Mouse (Mus musculus) hindbrain, embryonic 11.5 days (tissue): ENCODE data around the gene Cacna2d4. TPM values are rescaled to one million over a fixed set of nuclear protein-coding genes. Genes with fewer than 3 reads are reported as not detected.

Experiments used
- ATAC-seq: fragments of 200-750 bp; cut with Nextera tagmentation; 2 replicates; pipeline ENCODE4 v1.8.0; 2017; ENCODE audit warnings: mild to moderate bottlenecking, moderate TSS enrichment, moderate library complexity; ENCODE audit not compliant: low FRiP score
- DNase-seq: peaks from one replicate; pipeline ENCODE4 v3.0.0-alpha.2; 2015; ENCODE audit warnings: low spot score
- H3K27ac ChIP-seq: fragments of 300-500 bp; sonication (generic); 2 replicates; pipeline ENCODE4 v1.5.1; 2014; ENCODE audit warnings: mild to moderate bottlenecking, low read depth, low read length
- H3K27me3 ChIP-seq: fragments of 300-500 bp; sonication (generic); 2 replicates; pipeline ENCODE4 v1.6.1; 2014; ENCODE audit warnings: mild to moderate bottlenecking, low read length, moderate library complexity, mixed read lengths; ENCODE audit not compliant: control insufficient read depth, insufficient read depth
- H3K36me3 ChIP-seq: fragments of 300-500 bp; sonication (generic); 2 replicates; pipeline ENCODE4 v1.6.1; 2014; ENCODE audit warnings: mild to moderate bottlenecking, low read length, moderate library complexity, mixed read lengths; ENCODE audit not compliant: control insufficient read depth, insufficient read depth
- H3K4me1 ChIP-seq: fragments of 300-500 bp; sonication (generic); replicated peaks from 2 replicates; pipeline ENCODE4 v1.6.1; 2014; ENCODE audit warnings: low read length, mixed read lengths; ENCODE audit not compliant: control insufficient read depth, insufficient read depth
- H3K4me2 ChIP-seq: fragments of 300-500 bp; sonication (generic); replicated peaks from 2 replicates; pipeline ENCODE4 v1.6.1; 2014; ENCODE audit warnings: mild to moderate bottlenecking, low read depth, low read length
- H3K4me3 ChIP-seq: fragments of 300-500 bp; sonication (generic); 2 replicates; pipeline ENCODE4 v1.5.1; 2014; ENCODE audit warnings: low read depth, low read length
- H3K9ac ChIP-seq: fragments of 300-500 bp; sonication (generic); 2 replicates; pipeline ENCODE4 v1.6.1; 2014; ENCODE audit warnings: low read depth, low read length
- H3K9me3 ChIP-seq: fragments of 300-500 bp; sonication (generic); 2 replicates; pipeline ENCODE4 v1.6.1; 2016; ENCODE audit warnings: low read length; ENCODE audit not compliant: control insufficient read depth
- WGBS: fragments of 180-500 bp; shearing (Covaris S2); extraction: QIAGEN DNeasy Blood & Tissue Kit; methylation state at CpG from one replicate; pipeline ENCODE4 v1.1.7; 2014; 5-methylcytosine and 5-hydroxymethylcytosine counted together
- polyA plus RNA-seq: library from polyadenylated mRNA; unstranded; fragments of >200 nt; fragmentation: Nextera tagmentation; extraction: Ambion mirVana; gene quantifications from 2 replicates; pipeline ENCODE4 v1.2.1, GENCODE M21; 2014

Gene Cacna2d4
- polyA plus RNA-seq, 1 experiment from 2014 or later = 0.05 TPM

- WGBS = 52% methylated on average over 10 of the region's 10 CpGs
- no peaks in the 10 kb centered on the region for H3K4me1 ChIP-seq
- DNase-seq = no peak
Observed at GRCm38 (mm10) chr6:119307867-119308413, 71.6 kb downstream of the Cacna2d4 start.

GRCm38 (mm10) chr6:119310176-119310575 lies 73.8 kb downstream of the Cacna2d4 start:
- ATAC-seq (no peak), DNase-seq (no peak)
- H3K36me3 ChIP-seq = no peaks in the 10 kb centered on the region
- no peaks in the 10 kb centered on the region for H3K27me3 ChIP-seq
- 62% methylated on average over 9 of the region's 9 CpGs for WGBS
- no peaks in the 10 kb centered on the region for H3K9me3 ChIP-seq
- H3K27ac ChIP-seq = no peak overlapping the region
- no peaks in the 10 kb centered on the region for H3K4me1 ChIP-seq
- no peak overlapping the region for H3K4me2 ChIP-seq
- no peak overlapping the region for H3K9ac ChIP-seq
- H3K4me3 ChIP-seq = no peak overlapping the region

More at GRCm38 (mm10) chr6:119307867-119308413, 71.6 kb downstream of the Cacna2d4 start:
- no peak for ATAC-seq
- Histone ChIP-seq H3K9ac (no peak overlapping the region), H3K27me3 (no peaks in the 10 kb centered on the region), H3K27ac (no peak overlapping the region), H3K9me3 (no peaks in the 10 kb centered on the region), H3K36me3 (no peaks in the 10 kb centered on the region), H3K4me3 (no peak overlapping the region), H3K4me2 (no peak overlapping the region)

DNA sequence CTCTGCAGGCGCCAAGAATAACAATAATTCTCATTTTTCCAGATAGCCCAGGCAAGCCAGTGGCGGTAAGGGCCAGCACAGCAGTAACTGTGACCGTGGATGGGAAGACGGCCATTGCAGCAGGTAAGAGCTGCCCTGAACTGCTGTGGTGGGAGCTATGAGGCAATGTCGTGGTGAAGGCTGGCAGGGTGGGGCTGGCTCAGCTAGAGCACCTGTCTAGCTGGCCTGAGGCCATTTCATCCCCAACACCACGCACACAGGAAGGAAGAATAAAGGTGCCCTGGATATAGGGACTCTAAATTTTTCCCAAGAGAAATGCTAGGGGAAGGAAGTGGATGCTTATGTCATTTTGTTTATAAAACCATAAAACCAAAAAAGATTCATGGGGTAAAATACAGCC lies 76.1 kb downstream of the Cacna2d4 start:
- 88% methylated on average over 6 of the region's 6 CpGs for WGBS

GRCm38 (mm10) chr6:119313096-119313495 lies 76.8 kb downstream of the Cacna2d4 start:
- 74% methylated on average over 3 of the region's 3 CpGs for WGBS
- no peak overlapping the region for H3K4me3 ChIP-seq
- H3K27ac ChIP-seq = no peak overlapping the region
- DNase-seq (no peak), ATAC-seq (no peak)
- no peaks in the 10 kb centered on the region for H3K9me3 ChIP-seq
- H3K4me2 ChIP-seq = no peak overlapping the region
- H3K4me1 ChIP-seq = no peaks in the 10 kb centered on the region
- no peaks in the 10 kb centered on the region for H3K27me3 ChIP-seq
- H3K36me3 ChIP-seq = no peaks in the 10 kb centered on the region
- no peak overlapping the region for H3K9ac ChIP-seq

More for the DNA sequence above, 76.1 kb downstream of the Cacna2d4 start:
- Histone ChIP-seq H3K4me3 (no peak overlapping the region), H3K9me3 (no peaks in the 10 kb centered on the region), H3K4me1 (no peaks in the 10 kb centered on the region), H3K36me3 (no peaks in the 10 kb centered on the region), H3K9ac (no peak overlapping the region), H3K27ac (no peak overlapping the region), H3K27me3 (no peaks in the 10 kb centered on the region), H3K4me2 (no peak overlapping the region)
- no peak for ATAC-seq
- DNase-seq = no peak

DNA sequence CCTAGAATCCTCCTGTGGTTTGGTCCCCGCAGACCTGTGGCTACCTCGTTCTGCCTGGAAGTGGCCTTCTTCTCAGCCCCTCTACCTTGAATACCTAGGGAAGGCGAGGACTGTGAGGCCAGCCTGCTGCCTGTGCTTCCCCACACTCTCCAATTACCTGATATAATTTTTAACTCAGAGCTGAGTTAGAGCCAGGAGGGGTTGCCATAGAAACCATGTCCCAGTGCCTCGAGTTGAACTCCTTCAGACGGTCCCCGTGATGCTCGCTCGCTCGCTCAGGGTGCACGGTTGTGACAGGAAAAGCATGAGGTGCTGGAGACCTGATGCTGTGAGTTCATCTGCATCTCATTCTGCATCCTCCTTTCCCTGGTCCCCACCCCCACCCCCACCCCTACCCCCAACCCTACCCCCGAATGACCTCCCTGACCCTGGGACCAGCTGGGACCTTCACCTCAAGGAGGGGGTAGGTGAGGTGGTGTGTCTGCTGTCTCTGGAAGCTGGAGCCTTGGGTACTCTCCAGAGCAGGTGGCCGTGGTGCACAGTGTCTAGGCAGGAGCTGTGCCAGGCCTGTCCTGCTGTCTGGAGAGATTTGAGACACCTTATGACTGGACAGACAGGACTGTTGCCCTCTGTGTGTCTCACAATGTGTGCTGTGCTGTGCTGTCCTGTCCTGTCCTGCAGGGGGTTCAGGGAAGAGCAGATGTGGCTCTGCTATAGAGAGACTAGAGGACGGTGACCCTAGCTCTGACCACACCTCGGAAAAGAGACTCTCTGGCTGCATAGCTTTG lies 77.5 kb downstream of the Cacna2d4 start:
- H3K4me2 ChIP-seq = no peak overlapping the region
- H3K27ac ChIP-seq = no peak overlapping the region
- H3K4me3 ChIP-seq = no peak overlapping the region
- no peaks in the 10 kb centered on the region for H3K27me3 ChIP-seq
- H3K4me1 ChIP-seq = no peaks in the 10 kb centered on the region
- H3K9me3 ChIP-seq = no peaks in the 10 kb centered on the region
- no peak for DNase-seq
- H3K36me3 ChIP-seq = no peaks in the 10 kb centered on the region
- H3K9ac ChIP-seq = no peak overlapping the region
- WGBS = 44% methylated on average over 14 of the region's 14 CpGs
- ATAC-seq = peak; percentile 36; the same call in 1 of the 2 replicates

DNA sequence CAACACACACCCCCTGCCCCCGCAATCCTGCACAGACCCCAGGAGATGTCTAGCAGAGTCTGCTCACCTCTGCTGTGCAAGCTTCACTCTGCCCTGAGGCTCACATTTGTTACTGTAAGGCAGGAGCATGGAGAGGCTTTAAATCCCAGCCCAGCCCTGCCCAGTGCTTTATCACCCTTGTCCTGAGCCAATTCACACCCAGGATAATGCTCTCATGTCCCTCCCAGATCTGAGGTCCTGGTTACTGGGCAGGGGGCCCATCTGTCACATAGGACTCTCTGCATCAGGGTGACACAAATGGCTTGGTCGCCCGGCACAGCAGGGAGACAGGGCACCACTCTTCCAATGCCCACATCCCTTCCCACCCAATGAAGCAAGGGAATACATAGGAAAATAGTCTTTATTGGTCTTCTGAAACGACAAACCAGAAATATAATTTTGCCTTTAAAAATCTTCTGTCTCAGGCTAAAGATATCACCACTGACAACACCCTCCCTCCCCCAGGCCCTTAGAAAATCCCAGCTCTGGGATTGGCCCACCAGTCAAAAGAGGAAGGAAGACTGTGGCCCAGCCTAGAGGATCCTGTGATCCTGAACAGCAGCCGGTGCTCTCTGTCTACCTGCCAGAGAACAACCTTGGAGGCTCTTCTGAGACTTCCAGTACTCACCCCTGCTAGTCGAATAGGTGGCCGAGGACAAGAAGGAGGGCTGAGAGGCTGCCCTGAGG lies 78.6 kb downstream of the Cacna2d4 start:
- Histone ChIP-seq H3K4me1 (no peaks in the 10 kb centered on the region), H3K36me3 (no peaks in the 10 kb centered on the region), H3K27ac (no peak overlapping the region), H3K4me2 (no peak overlapping the region), H3K4me3 (no peak overlapping the region), H3K9me3 (no peaks in the 10 kb centered on the region), H3K9ac (no peak overlapping the region), H3K27me3 (no peaks in the 10 kb centered on the region)
- ATAC-seq = no peak
- 67% methylated on average over 7 of the region's 7 CpGs for WGBS
- no peak for DNase-seq

DNA sequence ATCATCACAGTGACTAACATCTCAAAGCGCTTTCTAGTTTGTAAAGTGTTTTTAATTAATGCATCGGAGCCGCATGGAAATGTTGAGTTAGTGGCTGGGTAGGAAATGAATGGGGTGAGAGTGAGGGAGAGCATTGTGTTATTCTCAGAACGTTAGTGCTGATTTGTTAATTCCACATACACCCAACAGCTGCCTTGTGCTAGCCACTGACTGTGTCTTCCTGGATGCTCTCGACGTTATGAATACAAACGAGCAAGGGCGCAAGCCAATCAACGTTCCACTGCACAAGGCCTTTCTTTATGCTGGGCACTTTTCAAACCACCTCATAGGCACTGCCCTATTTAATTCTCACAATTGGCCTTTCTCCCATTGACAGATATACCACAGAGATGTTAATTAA lies 82.4 kb downstream of the Cacna2d4 start:
- 73% methylated on average over 9 of the region's 9 CpGs for WGBS
- Histone ChIP-seq H3K4me1 (no peaks in the 10 kb centered on the region), H3K27ac (no peak overlapping the region), H3K36me3 (no peaks in the 10 kb centered on the region), H3K4me3 (no peak overlapping the region), H3K4me2 (no peak overlapping the region), H3K9ac (no peak overlapping the region), H3K9me3 (no peaks in the 10 kb centered on the region), H3K27me3 (no peaks in the 10 kb centered on the region)
- DNase-seq = no peak
- peak; percentile 70 for ATAC-seq

DNA sequence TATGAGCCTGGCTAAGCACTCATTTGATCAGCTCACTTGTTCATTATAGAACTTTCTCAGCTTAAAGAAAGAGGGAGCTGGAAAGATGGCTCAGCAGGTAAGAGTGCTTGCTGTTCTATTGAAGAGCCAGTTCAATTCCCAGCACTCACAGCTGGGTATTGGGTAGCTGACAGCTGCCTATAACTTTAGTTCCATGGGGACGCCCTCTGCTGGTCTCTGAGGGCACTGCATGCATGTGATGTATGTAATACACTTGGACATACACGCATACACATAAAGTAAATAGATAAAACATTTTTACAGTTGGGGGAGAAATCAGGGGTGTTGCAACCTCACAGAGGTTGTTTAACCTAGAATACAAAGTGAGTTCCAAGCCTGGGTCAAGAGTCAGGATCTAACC lies 83.0 kb downstream of the Cacna2d4 start:
- H3K27ac ChIP-seq = no peak overlapping the region
- DNase-seq (peak; percentile 37), ATAC-seq (no peak)
- H3K4me2 ChIP-seq = no peak overlapping the region
- WGBS = 91% methylated on average over 2 of the region's 2 CpGs
- H3K4me1 ChIP-seq = no peaks in the 10 kb centered on the region
- no peak overlapping the region for H3K9ac ChIP-seq
- H3K36me3 ChIP-seq = no peaks in the 10 kb centered on the region
- H3K4me3 ChIP-seq = no peak overlapping the region
- H3K27me3 ChIP-seq = no peaks in the 10 kb centered on the region
- no peaks in the 10 kb centered on the region for H3K9me3 ChIP-seq
